In the genomic region with DNA sequence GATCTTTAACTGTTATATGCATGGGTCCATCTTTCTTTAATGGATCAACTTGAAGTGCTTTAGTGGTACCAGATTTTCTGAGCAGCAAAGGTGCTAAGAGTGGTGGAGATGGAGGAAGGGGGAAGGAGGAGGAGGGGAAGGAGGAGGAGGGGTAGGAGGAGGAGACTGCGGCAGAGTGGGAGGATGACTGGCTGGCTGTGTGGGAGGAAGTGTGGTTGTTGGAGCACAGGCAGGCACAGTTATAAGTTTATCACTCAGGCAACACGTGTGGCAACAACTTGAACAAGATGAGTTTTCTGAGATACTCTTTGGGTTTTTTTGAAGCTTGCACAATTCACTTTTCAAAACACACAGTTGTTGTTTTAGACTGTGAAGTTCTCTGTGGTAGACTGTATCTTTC, we compare ENCODE assay signal across 14 mouse cellular contexts.
A peak's percentile ranks its signal among the peaks of the same experiment; 100 is the strongest.
DNase-seq lines count a peak whose midpoint lies in the region; ATAC-seq and TF ChIP-seq lines count a peak whose summit lies in the region.
"Had no signal": no experiment of that assay in that cellular context is flagged by ENCODE, and none has a peak within 500 bp of the region (broad histone marks: within the 10 kb centered on the region; RNA-seq: fewer than 3 reads in every experiment).

No protein-coding gene starts in this region.

- no peak overlapping the region for H3K4me2 ChIP-seq in heart, embryonic 15.5 days
- no peak overlapping the region for H3K4me2 ChIP-seq in midbrain, embryonic 15.5 days
- H3K4me2 ChIP-seq: embryonic facial prominence, embryonic 15.5 days; hindbrain, embryonic 12.5 days; liver, embryonic 15.5 days; midbrain, embryonic 11.5 days had no signal

- peak overlapping the region; percentile 45 for H3K27ac ChIP-seq in heart, embryonic 15.5 days
- H3K27ac ChIP-seq in midbrain, embryonic 15.5 days: no peak overlapping the region
- H3K27ac ChIP-seq in limb, embryonic 10.5 days: no peak overlapping the region
- H3K27ac ChIP-seq: embryonic facial prominence, embryonic 15.5 days; hindbrain, embryonic 12.5 days; liver, embryonic 15.5 days had no signal

- WGBS in heart, embryonic 15.5 days: 19% methylated on average over 2 of the region's 2 CpGs
- WGBS in lung, adult 2 months: 21% methylated on average over 2 of the region's 2 CpGs
- 50% methylated on average over 2 of the region's 2 CpGs for WGBS in midbrain, embryonic 15.5 days
- WGBS in limb, embryonic 10.5 days: 43% methylated on average over 2 of the region's 2 CpGs

- ATAC-seq in heart, embryonic 15.5 days (replicated peaks; ENCODE audit: insufficient number of reproducible peaks, insufficient read depth, low FRiP score, low read depth): 0 out of 2 replicates have a peak, but pooled peaks have one; percentile 47
- no peak for ATAC-seq in midbrain, embryonic 15.5 days (replicated peaks)
- ATAC-seq: forebrain, embryonic 14.5 days; Patski had no signal

- H3K4me3 ChIP-seq in heart, embryonic 15.5 days: no peak overlapping the region
- H3K4me3 ChIP-seq in lung, adult 2 months (replicated peaks; ENCODE audit: extremely low read depth, low read depth, low read length): no peak overlapping the region
- no peak overlapping the region for H3K4me3 ChIP-seq in midbrain, embryonic 15.5 days
- no peak overlapping the region for H3K4me3 ChIP-seq in limb, embryonic 10.5 days
- H3K4me3 ChIP-seq: embryonic facial prominence, embryonic 15.5 days; hindbrain, embryonic 12.5 days; liver, embryonic 15.5 days had no signal

- no peak for DNase-seq in heart, postnatal 4 days
- peak; percentile 6 for DNase-seq in lung, postnatal 10 days
- DNase-seq in lung, adult 2 months: no peak
- DNase-seq in naive thymus-derived CD4-positive, alpha-beta T cell, adult 2 months (ENCODE audit: low read depth): peak; percentile 20
- no peak for DNase-seq in limb, embryonic 10.5 days (ENCODE audit: low spot score)
- DNase-seq: kidney, adult 11 months had no signal

- no peak overlapping the region for H3K9ac ChIP-seq in heart, embryonic 15.5 days
- H3K9ac ChIP-seq in midbrain, embryonic 15.5 days: no peak overlapping the region
- H3K9ac ChIP-seq: embryonic facial prominence, embryonic 15.5 days; hindbrain, embryonic 12.5 days; liver, embryonic 15.5 days had no signal

- H3K27me3 ChIP-seq in heart, embryonic 15.5 days: no peaks in the 10 kb centered on the region
- no peaks in the 10 kb centered on the region for H3K27me3 ChIP-seq in midbrain, embryonic 15.5 days (replicated peaks)
- H3K27me3 ChIP-seq in limb, embryonic 10.5 days (ENCODE audit: low read depth, poor library complexity, severe bottlenecking): no peaks in the 10 kb centered on the region
- H3K27me3 ChIP-seq: embryonic facial prominence, embryonic 15.5 days; hindbrain, embryonic 12.5 days; liver, embryonic 15.5 days; Patski had no signal

- peaks cover 9% of the 10 kb centered on the region for H3K4me1 ChIP-seq in heart, embryonic 15.5 days (replicated peaks)
- peaks cover 6% of the 10 kb centered on the region for H3K4me1 ChIP-seq in lung, adult 2 months (ENCODE audit: control insufficient read depth, insufficient read depth, low read length)
- no peaks in the 10 kb centered on the region for H3K4me1 ChIP-seq in midbrain, embryonic 15.5 days
- H3K4me1 ChIP-seq in limb, embryonic 10.5 days: 0 out of 2 replicates have a peak, but pooled peaks cover 3% of the 10 kb centered on the region
- H3K4me1 ChIP-seq: embryonic facial prominence, embryonic 15.5 days; hindbrain, embryonic 12.5 days; liver, embryonic 15.5 days had no signal

- H3K9me3 ChIP-seq in heart, embryonic 15.5 days (replicated peaks): no peaks in the 10 kb centered on the region
- no peaks in the 10 kb centered on the region for H3K9me3 ChIP-seq in midbrain, embryonic 15.5 days
- H3K9me3 ChIP-seq in limb, embryonic 10.5 days (replicated peaks): no peaks in the 10 kb centered on the region
- H3K9me3 ChIP-seq: embryonic facial prominence, embryonic 15.5 days; hindbrain, embryonic 12.5 days; liver, embryonic 15.5 days had no signal

- TF ChIP-seq POLR2A in lung, adult 2 months (IDR thresholded peaks at IDR 0.05; ENCODE audit: borderline replicate concordance, extremely low read depth, low read depth, low read length): no peak

- TF ChIP-seq CTCF in lung, adult 2 months (IDR thresholded peaks at IDR 0.05; ENCODE audit: insufficient read depth, low read length): no peak

- H3K36me3 ChIP-seq in heart, embryonic 15.5 days: no peaks in the 10 kb centered on the region
- H3K36me3 ChIP-seq in midbrain, embryonic 15.5 days (replicated peaks): no peaks in the 10 kb centered on the region
- no peaks in the 10 kb centered on the region for H3K36me3 ChIP-seq in limb, embryonic 10.5 days
- H3K36me3 ChIP-seq: embryonic facial prominence, embryonic 15.5 days; hindbrain, embryonic 12.5 days; liver, embryonic 15.5 days had no signal

Comparison
In these comparisons a context has a peak if more than half of its experiments do, and no peak if none do; other contexts are left out.
1. DNase-seq: peak in lung, postnatal 10 days (single experiment) and naive thymus-derived CD4-positive, alpha-beta T cell, adult 2 months (single experiment); none in heart, postnatal 4 days (single experiment), lung, adult 2 months (single experiment) and limb, embryonic 10.5 days (single experiment).